Mouse (Mus musculus): ENCODE measurements around the gene Ly6g5b. TPM values are rescaled to one million over a fixed set of nuclear protein-coding genes. Genes with fewer than 3 reads are reported as not detected.

The Ly6g5b gene
- total RNA-seq, 2 experiments from 2014 or later, result not detected

DNA sequence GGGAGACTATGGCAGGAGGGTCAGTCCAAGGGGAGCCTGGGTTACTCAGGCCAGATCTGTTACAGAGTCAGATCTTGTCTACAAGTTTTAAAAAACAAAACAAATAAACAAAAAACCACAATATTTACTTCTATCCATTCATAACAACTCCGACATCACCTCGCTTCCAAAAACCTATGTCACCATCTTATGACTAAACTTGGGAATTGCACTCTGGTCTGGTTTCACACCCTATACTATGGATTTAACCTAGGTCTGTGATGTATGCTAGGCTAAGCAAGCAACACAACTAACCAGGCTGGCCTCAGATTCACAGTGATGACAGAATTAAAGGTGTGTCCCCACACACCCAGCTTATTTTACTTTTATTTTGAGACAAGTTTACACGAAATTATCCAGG is 8.7 kb downstream of the Ly6g5b start:
- DNase-seq (ENCODE audit: low spot score), result no peak

DNA sequence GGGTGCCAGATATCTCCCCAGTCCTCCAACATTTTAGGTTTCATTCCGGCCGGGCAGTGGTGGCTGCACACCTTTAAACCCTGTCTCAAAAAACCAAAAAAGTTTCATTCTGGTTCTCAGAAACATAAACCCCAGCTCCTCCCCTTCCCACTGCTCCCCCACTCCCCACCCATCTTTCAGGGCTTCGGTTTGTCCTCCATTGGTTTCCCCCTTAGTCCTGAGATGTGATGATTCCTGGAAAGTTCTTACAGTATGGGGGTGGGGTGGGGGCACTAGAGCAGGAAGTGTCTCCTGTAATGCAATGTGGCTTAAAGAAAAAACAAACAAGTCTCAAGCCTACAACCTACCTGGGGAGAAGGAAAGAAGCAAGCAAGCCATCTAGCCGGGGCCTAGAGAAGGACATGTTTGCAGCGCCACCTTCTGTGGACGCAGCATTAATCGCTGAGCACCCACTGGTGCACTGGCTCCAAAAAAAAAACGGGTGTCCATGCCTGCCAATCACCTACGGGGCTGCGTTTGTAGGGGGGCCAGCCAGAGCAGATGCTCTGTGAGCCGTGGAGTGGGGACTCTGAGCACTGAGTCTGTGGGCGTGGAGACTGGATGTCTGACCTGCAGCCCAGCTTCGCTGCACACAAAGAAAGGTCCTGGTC is 9.4 kb downstream of the Ly6g5b start:
- DNase-seq (ENCODE audit: low spot score), result no peak

- no peak for DNase-seq (ENCODE audit: low spot score)
Measured at GRCm38 (mm10) chr17:35104754-35105153, 10.5 kb downstream of the Ly6g5b start.

DNA sequence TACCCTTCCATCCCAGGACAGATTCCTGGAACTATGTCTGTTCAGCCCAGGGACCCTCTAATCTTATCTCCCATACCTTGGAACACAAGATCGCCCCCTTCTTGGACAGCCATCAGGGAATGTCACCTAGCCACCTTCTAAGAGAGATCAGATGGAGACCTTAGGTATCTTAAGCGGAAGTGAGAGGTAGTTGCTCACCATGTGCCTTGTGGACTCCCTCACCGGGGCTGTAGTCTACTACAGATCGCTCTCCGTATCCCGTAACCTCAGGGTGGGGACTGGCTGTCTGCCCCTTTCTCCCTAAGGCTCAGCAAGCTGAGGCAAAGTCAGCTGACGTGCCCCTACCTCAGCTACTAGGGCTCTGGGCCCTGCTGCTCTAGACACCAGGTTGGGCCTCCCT is 11.1 kb downstream of the Ly6g5b start:
- no peak for DNase-seq (ENCODE audit: low spot score)

DNA sequence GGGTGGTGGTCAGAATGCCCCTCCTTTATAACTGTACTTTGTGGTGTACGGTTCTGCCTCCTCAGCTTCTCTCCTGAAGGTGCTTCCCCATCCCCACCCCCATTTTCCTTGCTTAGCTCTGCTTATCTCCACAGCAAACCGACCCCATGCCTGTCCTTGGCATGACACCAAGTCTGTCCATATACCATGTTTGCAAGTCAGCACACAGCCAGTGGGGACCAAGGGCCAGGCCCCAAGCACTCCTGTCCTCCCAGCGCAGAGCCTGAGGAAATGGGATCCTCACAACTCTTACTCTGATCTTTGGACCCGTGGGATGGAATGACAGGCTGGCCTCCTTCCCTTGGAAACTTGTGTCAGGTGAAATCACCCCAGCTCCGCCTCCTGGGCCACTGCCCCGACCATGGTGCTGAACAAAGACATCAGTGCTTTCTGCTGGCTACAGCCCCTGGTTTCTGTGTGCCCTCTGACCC is 12.0 kb downstream of the Ly6g5b start:
- peak; percentile 51 for DNase-seq (ENCODE audit: low spot score)

- DNase-seq (ENCODE audit: low spot score), result no peak
Measured at GRCm38 (mm10) chr17:35102299-35102698, 12.9 kb downstream of the Ly6g5b start.

GRCm38 (mm10) chr17:35101161-35101560 is 14.1 kb downstream of the Ly6g5b start:
- DNase-seq (ENCODE audit: low spot score), result no peak

DNA sequence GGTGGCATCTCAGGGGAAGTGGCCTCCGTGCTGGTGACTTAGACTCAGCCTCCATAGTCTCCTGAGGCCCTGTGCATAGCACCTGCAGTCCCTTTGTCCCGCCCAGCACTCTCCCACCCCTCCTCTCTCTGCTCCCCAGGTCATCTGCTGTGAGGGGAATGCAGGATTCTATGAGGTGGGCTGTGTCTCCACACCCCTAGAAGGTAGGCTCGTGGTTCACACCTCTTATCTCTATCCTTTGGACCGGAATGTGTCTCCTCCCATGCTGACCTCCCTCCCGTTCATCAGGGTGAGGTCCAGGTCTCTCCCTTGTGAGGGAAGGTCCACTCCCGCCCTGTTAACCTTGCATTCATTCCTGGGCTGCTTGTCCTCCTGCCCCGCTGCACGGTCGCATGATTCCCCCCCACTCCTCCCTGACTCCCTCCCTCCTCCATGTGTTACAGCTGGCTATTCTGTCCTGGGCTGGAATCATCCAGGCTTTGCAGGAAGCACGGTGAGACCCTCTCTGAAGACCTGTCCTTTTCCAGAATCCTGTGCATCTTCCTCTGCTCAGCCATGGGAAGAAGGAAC is 14.9 kb downstream of the Ly6g5b start:
- DNase-seq (ENCODE audit: low spot score), result no peak

DNA sequence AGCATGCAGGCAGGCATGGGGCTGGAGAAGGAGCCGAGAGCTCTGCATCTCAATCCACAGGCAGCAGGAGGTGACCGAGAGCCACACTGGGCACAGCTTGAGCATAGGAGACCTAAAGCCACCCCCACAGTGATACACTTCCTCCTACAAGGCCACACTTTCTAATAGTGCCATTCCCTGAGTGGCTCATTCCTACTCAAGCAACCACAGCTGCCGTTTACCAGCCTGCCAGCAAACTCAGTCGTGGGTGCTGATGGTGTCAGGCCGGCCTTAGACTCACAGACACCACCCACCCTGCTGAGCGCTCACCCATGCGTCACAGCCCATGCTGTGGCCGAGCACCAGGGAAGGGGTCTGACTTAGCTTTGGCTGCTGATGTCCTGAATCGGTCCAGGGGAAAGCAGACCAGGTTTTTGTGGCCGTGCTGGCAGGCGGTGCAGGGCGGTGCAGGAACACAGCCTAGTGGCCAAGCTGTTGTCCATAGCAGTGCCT is 18.0 kb downstream of the Ly6g5b start:
- DNase-seq (ENCODE audit: low spot score), result no peak

DNA sequence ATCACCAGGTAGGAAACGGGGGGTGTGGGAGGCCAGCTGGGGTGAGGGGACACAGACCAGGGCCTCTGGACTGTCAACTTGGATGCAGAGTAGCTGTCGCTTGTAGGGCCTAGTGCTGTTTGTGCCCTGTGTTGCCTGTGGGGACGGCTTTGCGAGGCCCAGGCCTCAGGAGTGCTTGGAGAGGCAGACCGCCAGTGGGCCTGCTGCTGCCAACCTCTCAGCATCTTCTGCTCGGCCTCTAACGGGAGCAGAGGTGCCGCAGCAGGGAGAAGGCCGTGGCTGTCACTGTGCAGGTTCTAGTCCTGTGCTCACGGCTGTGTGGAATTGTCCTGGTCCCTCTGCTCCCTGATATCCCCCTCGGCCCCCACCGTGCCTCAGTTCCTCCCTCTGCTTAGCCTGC is 18.6 kb downstream of the Ly6g5b start:
- DNase-seq (ENCODE audit: low spot score), result no peak

GRCm38 (mm10) chr17:35094475-35095365 is 20.5 kb downstream of the Ly6g5b start:
- DNase-seq (ENCODE audit: low spot score), result no peak

GRCm38 (mm10) chr17:35092403-35093198 is 22.6 kb downstream of the Ly6g5b start:
- DNase-seq (ENCODE audit: low spot score), result no peak

DNA sequence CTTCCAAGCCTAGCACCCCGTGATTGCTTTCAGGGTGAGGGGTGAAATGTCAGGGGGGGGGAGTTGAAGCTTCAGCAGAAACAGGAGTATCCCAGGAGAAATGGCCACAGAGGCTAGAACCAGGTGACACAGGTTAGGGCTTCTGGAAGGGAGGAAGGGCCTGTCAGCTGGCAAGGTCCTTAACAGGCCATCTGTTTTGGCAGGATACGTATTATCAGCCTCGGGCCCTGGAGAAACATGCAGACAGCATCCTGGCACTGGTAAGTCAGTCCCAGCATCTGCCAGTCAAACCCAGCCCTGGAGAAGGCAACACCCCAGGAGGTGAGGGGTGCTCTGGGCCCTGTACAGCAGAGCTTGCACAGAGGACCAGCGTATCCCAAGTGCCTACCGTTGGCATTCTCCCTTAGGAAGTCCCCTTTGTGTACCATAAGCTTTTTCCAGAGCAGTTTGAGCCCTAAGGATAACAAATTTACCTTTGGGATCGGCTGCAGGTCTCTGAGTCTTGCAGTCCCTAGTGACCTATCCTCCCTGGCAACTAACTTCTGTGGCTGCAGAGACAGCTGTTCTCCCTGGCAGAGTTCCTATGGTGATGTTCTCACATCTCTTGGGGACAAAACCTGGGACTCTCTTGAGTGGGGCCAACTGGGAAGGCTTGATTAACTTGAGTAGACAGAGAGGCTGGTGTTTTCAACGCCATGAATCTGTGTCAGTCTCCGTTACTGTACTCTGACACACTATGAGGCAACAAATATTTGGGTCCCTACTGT is 24.9 kb downstream of the Ly6g5b start:
- DNase-seq (ENCODE audit: low spot score), result peak; percentile 69

- DNase-seq (ENCODE audit: low spot score), result peak; percentile 94
Measured at GRCm38 (mm10) chr17:35088825-35089644, 26.2 kb downstream of the Ly6g5b start, which contains the start of gene Abhd16a. Gene Abhd16a, plus strand, starts transcription at chr17:35089263.

GRCm38 (mm10) chr17:35088151-35088550 is 27.1 kb downstream of the Ly6g5b start:
- no peak for DNase-seq (ENCODE audit: low spot score)

GRCm38 (mm10) chr17:35085208-35085865 is 29.9 kb downstream of the Ly6g5b start, which contains the start of gene Ly6g6f:
Gene Ly6g6f, minus strand, starts transcription at chr17:35085610.
- no peak for DNase-seq (ENCODE audit: low spot score)

- no peak for DNase-seq (ENCODE audit: low spot score)
Measured at GRCm38 (mm10) chr17:35083929-35084497, 31.2 kb downstream of the Ly6g5b start.

- no peak for DNase-seq (ENCODE audit: low spot score)
Measured at GRCm38 (mm10) chr17:35082841-35083576, 32.2 kb downstream of the Ly6g5b start.
